Mouse (Mus musculus): ENCODE measurements around the gene Cytip. TPM values are rescaled to one million over a fixed set of nuclear protein-coding genes. Genes with fewer than 3 reads are reported as not detected.
"Not testable (repeated sequence)": the region's sequence is repeated elsewhere in the genome, so short reads cannot be mapped to it uniquely, and the experiment has no call there.

Gene Cytip
- polyA plus RNA-seq, 3 experiments from 2014 or later: 325 to 394 (median 384) TPM

DNA sequence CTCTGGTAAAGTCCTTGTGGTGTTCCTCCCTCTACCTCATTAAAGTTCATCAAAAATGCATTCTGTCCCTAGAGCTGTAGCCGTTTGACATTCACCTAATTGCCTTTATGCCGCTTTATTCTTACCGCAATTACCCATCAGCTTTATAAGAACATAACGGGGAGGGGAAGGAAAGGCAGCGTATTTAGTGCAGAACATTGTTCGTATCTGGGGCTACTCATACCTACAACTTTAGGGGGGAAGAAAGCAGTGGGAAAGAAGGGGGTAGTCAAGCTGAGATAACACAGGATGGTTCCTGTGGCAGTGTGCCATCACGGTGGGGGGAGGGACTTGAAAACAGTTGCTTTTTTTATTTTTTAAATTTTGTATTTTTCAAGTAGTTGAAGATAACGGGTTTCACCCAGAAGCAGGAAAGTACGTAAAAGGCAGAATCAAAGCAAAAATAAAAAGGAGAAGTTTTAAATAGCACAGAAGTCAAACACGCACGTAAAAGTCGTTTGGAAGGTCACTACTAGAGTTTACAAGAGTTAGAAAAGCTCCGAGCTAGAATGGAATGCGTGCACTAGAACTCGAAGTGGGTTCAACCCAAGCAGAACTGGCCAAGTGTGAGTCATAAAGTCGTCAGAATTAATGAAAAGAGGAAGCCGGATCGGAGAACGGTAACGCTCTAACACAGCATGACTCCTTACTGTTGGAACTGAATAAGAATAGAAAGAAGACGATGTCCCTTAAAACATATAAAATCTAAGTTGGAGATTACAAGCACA lies 34.6 kb downstream of the Cytip start:
- peak; percentile 13 for ATAC-seq

DNA sequence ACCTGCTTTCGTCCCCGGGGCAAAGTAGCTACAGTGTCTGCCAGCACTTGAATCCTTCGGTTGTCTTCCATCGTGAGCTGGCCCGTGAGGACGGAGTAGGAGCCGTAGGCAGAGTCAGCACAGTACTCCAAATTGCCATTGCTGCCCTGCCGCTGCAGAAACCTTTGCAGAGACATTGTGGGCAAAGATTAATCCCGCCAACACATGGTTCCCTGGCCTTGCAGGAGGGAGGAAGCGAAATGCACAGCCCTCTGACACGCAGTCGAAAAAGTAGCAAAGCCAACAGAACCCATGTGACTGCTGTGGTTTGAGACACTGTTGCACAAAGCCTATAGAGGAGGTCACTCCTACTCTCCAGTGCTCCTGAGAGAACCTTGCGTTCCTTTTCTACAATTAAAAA lies 35.5 kb downstream of the Cytip start:
- peak; percentile 20 for ATAC-seq

DNA sequence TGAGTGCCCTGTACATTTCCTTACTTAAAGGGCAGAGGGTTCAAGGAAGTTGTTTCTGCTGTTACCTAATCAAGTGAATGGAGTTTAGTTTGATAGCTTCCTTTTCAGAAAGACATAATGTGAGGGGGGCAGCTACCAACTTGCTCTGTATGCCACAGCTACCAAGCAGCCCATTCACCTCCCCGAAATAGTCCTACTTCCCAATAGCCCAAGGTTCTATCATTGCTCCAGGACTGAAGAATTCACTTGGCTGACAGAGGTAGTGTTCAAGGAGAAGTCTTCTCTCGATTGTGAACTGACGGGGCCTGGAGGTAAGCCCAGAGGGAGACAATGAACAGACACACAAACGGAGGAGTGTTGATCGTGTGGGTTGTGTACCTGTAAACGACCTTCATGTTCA lies 36.2 kb downstream of the Cytip start:
- no peak for ATAC-seq

DNA sequence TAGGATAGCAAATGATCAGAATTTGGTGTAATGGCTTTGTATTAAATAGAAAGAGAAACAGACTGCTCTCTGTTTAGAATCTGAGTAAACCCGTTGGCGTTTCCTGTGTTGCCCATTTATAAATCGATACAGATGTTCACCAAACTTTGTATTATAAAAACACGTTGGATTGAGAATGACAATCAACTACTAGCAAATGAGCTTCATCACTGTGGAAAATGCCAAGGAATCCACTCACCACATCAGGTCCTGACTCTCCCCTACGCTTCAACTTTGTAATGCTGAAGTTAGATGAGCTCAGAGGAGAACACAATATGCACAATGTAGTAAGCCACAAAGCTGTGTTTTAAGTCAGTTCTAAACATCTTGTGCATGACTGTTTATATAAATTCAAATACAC lies 36.8 kb downstream of the Cytip start:
- ATAC-seq: no peak

DNA sequence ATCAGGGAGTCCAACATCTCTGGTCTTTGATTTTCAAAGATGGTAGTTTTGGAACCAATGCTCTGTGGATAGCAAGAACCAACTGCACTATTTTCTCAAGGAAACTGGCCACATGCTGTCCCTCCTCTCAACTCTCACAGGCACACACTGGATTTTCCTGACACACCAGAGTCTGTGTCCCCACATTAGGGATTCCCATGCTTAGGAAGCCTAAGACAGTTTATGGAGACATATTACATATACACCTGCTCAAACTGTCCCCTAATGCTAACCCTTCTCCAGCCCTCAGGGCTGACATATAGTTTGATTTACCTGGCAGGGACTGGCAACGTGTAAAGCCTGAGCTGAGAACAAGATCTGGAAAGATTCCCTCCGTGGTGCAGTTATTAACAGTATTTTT lies 37.2 kb downstream of the Cytip start:
- no peak for ATAC-seq

DNA sequence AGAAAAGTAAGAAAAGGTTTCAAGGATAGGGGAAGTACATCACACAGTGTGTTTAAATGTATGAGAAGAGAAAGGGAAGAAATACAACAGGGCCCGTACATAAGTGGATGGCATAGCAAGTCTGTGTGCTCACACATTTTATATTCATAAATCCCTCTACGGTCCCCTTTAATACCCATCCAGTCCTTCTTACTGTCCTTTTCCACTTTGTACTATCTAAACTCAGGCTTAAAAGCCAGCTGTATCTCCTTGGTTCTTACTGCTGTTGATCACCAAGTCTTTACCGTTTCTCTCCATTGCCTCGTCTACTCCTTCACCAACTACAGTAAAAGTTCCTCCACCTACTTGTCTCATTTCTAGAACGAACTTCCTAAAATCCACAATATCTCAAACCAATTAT lies 37.9 kb downstream of the Cytip start:
- no peak for ATAC-seq

DNA sequence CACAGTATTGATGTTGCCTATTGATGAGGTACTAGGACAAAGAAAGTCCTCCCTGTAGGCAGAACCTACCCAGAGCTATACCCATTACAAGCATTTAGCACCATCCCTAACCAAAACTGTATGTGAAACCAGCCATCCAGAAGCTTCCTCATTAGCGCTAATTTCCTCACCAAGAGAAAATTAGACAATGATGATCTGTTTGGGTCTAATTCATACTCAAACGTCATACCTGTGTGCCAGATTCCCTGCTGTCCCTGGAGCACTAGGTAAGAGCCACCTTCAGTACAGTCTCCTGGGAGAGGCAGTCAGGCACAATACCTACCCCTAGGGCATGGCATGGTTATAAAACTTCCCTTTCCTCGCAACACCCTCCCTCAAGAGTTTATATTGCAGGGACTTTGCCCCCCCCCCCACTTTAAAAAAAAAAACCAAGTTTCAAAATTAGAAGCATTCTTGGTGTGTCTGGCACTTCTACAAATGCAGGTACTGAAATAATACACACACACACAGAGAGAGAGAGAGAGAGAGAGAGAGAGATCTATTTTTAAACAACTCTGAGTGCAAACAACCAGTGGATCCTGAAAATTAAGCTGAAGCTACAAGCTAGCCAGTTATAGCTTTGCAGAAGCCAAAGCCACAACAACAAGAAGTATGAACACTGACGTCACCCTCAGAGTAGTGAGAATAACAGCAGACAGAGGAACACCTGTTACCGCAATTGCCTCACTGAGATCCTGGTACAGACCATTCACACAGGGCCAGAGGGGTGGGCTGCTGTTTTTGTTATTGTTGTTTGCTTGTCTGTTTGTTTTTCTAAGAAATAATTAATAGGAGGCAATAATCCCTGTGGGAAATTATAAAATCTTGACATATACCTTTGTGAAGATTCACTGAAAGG lies 38.6 kb downstream of the Cytip start:
- peak; percentile 67 for ATAC-seq

DNA sequence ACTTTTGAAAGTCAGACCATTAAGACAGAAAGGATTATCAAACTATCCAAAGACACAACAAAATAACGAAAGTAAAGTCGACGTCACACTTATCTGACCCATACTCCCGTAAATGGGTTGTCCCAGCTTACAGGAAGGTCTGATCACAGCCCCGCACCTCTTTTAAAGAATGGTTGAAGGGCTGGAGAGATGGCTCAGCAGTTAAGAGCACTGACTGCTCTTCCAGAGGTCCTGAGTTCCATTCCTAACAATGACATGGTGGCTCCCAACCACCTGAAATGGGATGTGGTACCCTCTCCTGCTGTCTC lies 39.3 kb downstream of the Cytip start:
- no peak for ATAC-seq

DNA sequence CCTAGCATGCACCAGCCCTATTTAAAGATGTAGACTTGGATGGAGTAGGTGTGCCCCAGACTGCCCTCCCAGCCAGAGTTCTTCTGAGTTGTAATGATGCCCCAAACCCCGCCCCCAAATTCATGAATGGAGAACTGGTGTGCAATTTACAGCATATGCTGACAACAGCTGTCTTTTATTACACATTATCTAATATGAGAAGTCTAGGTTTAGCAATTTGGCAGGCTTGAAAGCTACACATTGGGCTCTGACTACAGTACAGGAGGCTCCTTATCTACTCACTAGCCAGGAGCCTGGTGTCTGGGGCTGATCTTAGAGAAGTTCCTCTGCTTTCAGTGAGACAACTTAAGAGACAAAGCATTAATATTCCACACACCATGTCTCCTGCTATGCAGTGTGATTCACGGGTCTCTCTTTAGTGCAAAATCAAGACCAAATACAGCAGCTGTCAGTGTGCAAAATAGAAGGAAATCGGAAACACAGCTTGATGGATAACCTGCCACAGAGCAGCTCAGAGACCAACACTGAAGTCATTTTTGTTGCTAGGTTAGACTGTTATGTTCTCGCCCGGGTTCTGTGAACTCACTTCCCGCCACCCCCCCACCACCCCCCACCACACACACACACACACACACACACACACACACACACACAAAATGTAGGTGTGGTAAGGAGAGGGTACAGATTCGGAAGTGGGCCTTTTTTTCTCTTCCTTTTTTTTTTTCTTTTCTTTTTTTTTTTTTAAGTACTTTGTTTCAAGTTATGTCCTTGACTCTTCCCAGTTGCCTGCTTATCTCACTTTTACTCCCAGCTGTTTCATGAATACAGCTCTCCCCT lies 39.8 kb downstream of the Cytip start:
- peak; percentile 18 for ATAC-seq

DNA sequence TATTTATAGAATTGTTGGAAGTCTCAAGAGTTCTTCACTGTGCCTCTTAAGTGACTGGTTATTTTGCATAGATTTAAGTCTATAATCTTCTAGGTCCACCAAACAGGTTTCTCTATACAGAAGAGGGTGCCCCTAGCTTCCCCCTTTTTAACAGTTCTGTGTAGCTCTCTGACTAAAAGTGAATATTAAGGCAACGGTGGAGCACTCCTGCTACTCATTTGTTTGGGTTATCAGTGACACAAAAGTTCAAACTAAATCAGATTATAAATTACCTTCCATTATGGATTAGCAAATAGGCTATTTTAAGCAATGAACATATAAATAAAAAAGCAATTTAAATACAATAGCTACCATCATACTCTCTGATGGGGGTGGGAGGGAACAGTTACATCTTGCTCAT lies 40.8 kb downstream of the Cytip start:
- ATAC-seq: no peak

DNA sequence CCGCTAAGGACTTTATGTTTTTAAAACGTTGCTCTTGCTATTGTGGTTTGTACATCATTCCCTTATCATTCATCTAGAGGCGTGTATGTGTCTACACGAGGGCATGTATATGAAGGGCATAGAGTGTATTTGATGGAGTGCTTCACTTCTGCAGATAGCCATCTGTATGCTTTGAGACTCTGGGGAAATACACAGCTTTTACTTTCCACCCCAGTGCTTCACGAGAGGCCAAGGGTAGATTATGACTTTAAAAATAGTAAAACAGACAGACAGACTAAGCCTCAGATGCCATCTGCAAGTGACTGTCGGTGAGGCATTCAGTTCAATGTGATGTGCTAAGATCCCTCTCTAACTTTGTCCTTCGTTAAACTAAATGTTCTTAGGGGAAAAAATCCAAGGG lies 41.6 kb downstream of the Cytip start:
- peak; percentile 26 for ATAC-seq

DNA sequence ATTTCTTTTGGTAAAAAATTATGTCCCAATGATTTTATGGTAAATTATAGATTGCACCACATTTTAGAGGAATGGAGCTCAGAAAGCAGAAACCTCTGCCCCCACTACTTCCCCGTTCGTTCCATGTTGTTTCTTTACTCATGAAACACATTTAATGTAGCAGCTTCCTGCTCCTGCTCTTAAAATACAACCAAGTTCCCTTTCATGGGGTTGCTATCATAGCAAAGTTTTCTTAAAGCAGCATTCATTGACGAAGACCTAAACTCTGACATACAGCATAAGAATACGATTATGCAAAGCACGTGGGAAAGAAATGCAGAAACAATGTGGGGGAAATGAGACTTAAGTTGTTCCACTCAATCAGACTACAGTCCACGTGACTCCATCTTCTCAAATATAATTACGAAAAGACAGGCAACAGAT lies 45.3 kb downstream of the Cytip start:
- ATAC-seq: peak; percentile 25

DNA sequence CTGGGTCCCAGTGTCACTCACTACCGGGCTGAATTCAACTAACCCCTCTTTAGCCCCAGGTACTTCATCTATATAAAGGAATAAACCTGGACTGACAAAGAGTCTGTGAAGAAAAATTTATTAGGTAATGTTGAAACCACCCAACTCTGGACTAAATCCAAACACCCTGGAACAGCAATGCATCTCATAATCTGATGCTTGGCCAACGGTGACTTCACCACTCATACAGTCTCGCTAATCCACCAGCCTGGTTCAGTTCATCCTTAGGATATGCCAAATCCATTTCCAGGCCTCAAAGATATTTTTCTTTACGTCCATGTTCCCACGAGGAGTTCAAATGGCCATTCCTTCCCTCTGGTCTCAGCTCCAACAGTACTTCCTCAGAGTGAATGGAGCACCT lies 48.8 kb downstream of the Cytip start:
- no peak for ATAC-seq

DNA sequence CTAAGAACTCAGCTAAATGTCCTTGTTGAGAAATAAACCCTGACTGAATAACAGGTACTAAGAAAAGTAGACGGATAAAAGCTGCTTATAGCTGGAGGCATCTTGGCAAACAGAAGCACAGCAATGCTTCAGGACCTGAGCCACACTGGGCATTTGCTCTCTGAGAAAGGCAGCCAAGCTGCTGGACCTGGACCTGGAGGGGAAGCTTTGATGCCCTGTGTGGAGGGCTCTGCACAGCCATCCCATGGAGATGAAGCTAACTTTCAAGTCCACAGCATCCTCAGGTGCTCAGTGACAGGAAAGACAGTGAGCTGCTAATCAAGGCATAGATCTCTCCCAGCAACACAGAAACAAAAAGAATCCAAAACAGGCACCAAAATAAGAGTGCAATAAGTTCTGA lies 54.8 kb downstream of the Cytip start:
- no peak for ATAC-seq

DNA sequence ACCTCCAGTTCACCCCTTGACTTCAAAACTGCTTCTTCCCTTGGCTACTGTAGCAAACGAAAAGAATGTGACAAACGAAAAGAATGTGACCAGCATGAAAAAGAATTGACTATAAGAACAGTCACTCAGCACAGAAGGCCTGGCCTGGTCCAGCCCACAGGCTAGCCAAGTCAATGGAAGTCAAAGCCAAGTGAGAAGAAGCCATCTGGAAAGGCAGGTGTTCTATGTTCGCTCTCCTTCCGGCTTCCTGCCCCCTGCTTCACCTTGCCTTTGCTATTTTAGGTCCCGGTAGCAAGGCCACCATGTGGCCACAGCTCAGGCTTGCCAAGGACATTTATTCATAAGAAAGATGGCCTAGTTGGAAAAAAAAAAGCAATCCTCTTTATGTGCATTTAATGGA lies 56.7 kb downstream of the Cytip start:
- no peak for ATAC-seq

DNA sequence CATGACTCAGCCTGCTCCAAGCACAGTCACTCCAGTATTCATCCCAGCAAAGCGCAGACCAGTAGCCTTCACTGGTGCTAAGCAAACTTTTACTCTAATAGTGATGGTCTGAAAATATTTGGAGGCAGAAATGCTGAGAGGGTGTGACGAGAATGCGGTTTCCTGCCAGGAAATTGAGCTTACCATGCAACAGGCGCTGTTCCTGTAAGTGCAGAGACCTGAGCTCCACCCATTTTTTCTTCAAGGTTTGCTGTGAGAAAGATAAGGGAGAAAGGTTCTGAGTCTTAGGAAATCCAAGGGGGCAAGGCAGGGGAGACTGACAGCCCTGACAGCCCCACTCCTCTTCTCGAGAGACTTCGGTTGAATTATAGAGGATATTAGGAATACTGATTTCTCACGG lies 57.7 kb downstream of the Cytip start:
- ATAC-seq: peak; percentile 74

DNA sequence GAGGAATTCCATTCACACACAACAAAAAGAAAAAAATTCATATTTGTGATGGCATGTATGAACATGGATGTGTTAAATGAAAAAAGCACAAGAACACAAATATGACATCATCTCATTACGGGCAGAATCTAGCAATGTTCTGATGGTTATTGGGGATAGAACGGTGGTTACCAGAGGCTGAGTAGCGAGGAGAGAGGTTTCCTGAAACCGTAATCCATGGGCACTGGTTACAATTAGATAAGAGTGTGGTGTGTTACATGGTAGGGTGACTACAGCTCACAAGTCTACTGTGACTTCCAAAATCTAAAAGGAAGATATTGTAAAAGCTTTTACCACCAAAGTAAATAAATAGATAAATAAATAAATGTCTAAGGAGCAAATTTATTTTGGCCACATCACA lies 58.8 kb downstream of the Cytip start:
- ATAC-seq: no peak

DNA sequence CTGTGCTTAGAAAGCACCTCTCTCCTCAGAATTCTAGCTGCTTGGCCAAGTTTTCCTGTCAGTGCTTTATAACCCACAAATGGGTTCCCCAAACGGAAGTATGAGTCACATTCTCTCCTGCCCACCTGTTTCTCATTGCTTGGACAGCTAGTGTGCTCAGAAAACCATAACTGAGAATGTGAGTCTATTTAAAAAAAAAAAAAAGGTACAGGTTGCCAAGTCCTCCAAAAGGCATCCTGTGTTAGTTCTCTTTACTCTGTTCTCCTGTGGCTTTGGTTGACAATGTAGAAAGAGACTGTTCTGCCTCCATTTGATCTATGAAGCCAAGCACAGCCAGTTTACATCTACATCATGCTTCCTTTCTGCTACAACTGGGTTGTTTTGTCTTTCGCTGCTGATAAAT lies 60.3 kb downstream of the Cytip start:
- peak; percentile 57 for ATAC-seq

DNA sequence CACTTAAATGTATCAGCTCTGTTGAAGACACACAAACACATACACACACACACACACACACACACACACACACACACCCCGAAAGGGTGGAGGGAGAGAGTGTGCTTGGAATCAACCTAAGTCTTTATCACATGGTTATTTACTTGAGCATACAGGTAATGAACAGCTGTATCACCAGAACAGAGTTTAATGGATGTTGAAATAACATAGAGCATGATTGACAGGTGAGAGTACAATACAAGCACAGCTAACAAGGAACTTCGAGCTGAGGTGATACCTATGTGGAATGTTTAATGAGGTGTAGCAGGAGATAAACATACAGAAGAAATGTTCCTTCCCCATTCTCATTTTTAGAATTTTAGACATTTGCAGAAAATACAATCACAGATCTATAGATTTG lies 62.7 kb downstream of the Cytip start:
- no peak for ATAC-seq

DNA sequence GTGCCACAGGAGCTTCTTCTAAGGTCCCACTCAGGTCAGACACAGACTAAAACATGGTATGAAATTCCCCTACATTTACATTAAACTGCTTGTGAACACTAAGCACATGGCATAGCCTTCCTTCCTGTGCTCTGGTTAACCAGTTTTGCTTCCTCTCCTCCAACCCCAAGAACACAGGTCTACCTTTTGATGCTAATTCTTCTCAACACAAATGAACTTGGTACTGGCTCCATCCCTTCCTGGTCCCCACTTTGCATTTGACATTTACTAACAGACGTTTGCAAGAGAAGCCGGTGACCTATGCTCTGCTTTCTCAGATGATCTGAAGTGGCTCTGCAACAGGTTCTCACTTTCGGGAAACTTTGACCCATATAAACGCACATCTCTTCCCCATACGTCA lies 65.4 kb downstream of the Cytip start:
- peak; percentile 72 for ATAC-seq

DNA sequence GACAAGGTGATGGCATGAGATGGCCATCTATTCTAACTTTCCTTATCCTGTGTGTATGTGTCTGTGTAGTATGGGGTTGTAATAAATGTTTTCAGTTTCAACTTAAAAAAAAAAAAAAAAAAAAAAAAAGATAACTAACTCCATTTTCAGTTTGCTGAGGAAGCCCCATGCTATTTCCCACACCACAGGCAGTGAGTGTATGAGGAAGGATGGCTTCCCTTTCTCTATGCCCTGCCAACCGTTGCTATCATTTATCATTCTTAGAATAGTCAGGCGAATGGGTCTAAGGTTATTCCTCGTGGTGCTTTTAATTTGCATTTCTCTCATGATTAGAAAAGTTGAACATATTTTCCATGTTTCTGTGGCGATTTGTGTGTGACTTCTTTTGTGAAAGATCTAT lies 84.2 kb downstream of the Cytip start:
- ATAC-seq: no peak

DNA sequence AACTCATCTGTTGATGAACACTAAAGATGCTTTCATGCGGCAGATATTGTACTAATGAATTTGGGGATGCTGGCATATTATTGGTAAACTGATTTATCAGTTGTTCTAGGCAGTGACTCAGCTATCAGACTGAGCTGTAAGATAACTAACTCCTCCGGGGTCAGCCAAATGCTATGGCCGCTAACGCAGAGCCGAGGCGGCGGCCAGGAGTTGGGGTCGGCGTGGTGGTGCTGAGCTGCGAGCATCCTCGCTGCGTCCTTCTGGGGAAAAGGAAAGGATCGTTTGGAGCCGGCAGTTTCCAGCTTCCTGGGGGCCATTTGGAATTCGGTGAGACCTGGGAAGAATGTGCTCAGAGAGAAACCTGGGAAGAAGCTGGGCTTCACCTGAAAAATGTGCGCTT lies 87.4 kb downstream of the Cytip start:
- ATAC-seq: not testable (repeated sequence)

DNA sequence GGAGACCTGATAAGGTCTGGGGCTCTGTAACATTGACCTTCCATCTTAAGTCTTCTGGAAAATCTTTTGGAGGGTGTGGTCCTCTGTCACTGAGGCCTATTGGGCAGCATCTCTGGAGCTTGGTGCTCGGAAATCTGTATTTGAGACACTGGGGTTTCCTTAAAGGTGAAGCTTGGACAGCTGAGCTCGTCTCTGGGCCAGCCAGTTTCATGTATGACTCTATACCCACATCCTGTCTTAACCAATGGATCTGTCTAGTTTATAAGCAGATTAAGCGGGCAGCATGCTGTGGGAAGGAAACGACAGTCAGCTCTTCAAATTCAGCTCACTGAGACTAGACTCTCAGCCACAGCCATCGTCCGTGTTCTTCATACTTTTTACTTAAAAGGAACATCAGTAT lies 88.3 kb downstream of the Cytip start:
- peak; percentile 92 for ATAC-seq
